Mouse (Mus musculus): ENCODE results near the gene Unc5c.

- TF ChIP-seq CTCF (IDR thresholded peaks at IDR 0.05; ENCODE audit: extremely low read depth, insufficient read depth, low read length) (no peak), POLR2A (IDR thresholded peaks at IDR 0.05; ENCODE audit: extremely low read depth, insufficient read depth, low read length) (no peak)
Measured at GRCm38 (mm10) chr3:141724499-141724898, 259.5 kb downstream of the Unc5c start.

All from cortical plate, adult 2 months (tissue).